Mouse (Mus musculus) limb, embryonic 10.5 days (tissue): ENCODE measurements around the gene Spag5. TPM values are rescaled to one million over a fixed set of nuclear protein-coding genes. Genes with fewer than 3 reads are reported as not detected.

ENCODE experiments used
- DNase-seq: peaks from one replicate; pipeline ENCODE4 v3.0.0-alpha.2; 2017; ENCODE audit warnings: low spot score
- H3K27ac ChIP-seq: fragments of 300-500 bp; sonication (generic); 2 replicates; pipeline ENCODE4 v1.5.1; 2016; ENCODE audit warnings: mild to moderate bottlenecking
- H3K27me3 ChIP-seq: fragments of 300-500 bp; sonication (generic); 2 replicates; pipeline ENCODE4 v1.6.1; 2016; ENCODE audit warnings: low read depth, mild to moderate bottlenecking; ENCODE audit not compliant: poor library complexity, severe bottlenecking
- H3K36me3 ChIP-seq: fragments of 300-500 bp; sonication (generic); 2 replicates; pipeline ENCODE4 v1.6.1; 2016; ENCODE audit warnings: mild to moderate bottlenecking, moderate library complexity
- H3K4me1 ChIP-seq: fragments of 300-500 bp; sonication (generic); 2 replicates; pipeline ENCODE4 v1.6.1; 2016
- H3K4me3 ChIP-seq: fragments of 300-500 bp; sonication (generic); 2 replicates; pipeline ENCODE4 v1.5.1; 2016; ENCODE audit warnings: mild to moderate bottlenecking, moderate library complexity
- H3K9me3 ChIP-seq: fragments of 300-500 bp; sonication (generic); replicated peaks from 2 replicates; pipeline ENCODE4 v1.6.1; 2016; ENCODE audit warnings: mild to moderate bottlenecking
- WGBS: fragments of 180-500 bp; shearing (Covaris S2); methylation state at CpG from one replicate; pipeline ENCODE4 v1.1.7; 2016; 5-methylcytosine and 5-hydroxymethylcytosine counted together
- polyA plus RNA-seq: library from polyadenylated mRNA; unstranded; fragments of >200 nt; fragmentation: Nextera tagmentation; extraction: Ambion mirVana; gene quantifications from 2 replicates; pipeline ENCODE4 v1.2.1, GENCODE M21; 2016

Spag5 gene
- polyA plus RNA-seq, 1 experiment from 2014 or later = 84.8 TPM

DNA sequence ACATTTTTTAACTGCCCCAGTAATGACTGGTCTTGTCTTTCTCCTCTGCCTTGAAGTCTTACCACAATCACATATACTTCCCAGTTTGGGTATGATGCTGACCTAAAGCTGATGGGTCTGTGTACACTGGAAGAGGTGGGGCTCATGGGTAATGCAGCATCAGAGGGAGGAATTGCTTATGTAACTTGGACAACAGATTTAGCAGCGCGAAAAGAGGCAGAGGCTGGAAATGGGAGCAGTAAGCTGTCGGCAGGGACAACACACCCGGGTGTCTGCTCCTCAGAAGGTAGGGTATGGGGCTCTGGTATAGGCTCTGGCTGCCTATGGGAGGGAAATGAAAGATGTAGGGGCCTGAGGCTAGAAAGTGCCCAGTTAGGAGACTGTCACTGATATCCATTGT is 10.7 kb upstream of the Spag5 start, which contains the start of gene BC030499:
BC030499 (plus strand) TSS at position 188 of the 400 bp plus-strand sequence.
- 94% methylated on average over 4 of the region's 4 CpGs for WGBS
- Histone ChIP-seq H3K27me3 (no peaks in the 10 kb centered on the region), H3K9me3 (no peaks in the 10 kb centered on the region), H3K27ac (no peak within 1 kb of the TSS), H3K4me1 (no peaks in the 10 kb centered on the region), H3K36me3 (peaks cover 89% of the 10 kb centered on the region), H3K4me3 (no peak within 1 kb of the TSS)
- DNase-seq = no peak

DNA sequence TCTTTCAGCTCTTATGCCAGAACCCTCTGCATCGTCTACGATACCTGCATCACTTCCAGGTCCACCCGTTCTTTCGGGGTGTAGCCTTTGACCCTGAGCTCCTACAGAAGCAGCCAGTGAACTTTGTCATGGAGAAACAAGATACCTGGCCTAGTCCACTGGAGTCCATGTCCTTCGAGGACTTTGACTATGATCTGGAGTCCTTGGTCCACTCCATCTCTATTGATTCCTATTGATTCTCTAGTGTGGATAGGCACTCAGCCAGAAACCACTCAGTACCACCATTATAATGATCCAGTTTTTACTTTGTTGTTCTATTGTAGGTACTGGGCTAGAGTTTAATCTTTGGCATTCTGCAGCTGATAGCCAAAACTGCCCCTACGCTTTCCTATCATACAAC is 6.7 kb upstream of the Spag5 start:
- Histone ChIP-seq H3K9me3 (no peaks in the 10 kb centered on the region), H3K27me3 (no peaks in the 10 kb centered on the region), H3K36me3 (peaks cover 53% of the 10 kb centered on the region), H3K27ac (no peak overlapping the region), H3K4me3 (no peak overlapping the region), H3K4me1 (no peaks in the 10 kb centered on the region)
- no peak for DNase-seq
- whole genome bisulfite sequencing = 94% methylated on average over 6 of the region's 6 CpGs

- no peaks in the 10 kb centered on the region for H3K9me3 ChIP-seq
- DNase-seq = no peak
- peaks cover 33% of the 10 kb centered on the region for H3K36me3 ChIP-seq
- H3K27ac ChIP-seq = peak overlapping the region; percentile 94
- peak overlapping the region; percentile 92 for H3K4me3 ChIP-seq
- 68% methylated on average over 7 of the region's 7 CpGs for WGBS
- no peaks in the 10 kb centered on the region for H3K27me3 ChIP-seq
- peaks cover 23% of the 10 kb centered on the region for H3K4me1 ChIP-seq
Measured at GRCm38 (mm10) chr11:78300917-78301316, 412 bp upstream of the Spag5 start.

DNA sequence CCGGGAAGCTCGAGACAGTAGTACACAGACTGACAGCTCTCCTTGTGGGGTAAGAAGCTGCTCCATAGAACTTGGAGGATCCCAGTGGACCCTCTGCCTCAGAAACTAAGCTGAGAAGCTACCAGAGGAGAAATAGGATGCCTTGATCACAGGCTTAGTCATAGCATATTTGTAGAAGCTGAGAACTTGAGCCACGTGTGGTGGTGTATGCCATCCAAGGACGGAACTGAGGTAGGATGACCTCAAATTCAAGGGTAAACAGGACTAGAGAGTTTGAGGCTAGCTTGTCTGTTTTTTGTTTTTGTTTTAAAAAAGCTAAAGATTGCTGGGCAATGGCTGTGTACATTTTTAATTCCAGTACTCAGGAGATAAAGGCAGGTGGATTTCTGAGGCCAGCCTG is 3.9 kb downstream of the Spag5 start:
- Histone ChIP-seq H3K36me3 (peaks cover 73% of the 10 kb centered on the region), H3K9me3 (no peaks in the 10 kb centered on the region), H3K27me3 (no peaks in the 10 kb centered on the region), H3K4me1 (peaks cover 27% of the 10 kb centered on the region), H3K27ac (no peak overlapping the region), H3K4me3 (no peak overlapping the region)
- WGBS = 89% methylated on average over 4 of the region's 4 CpGs
- DNase-seq = no peak

GRCm38 (mm10) chr11:78310861-78311511 is 9.7 kb downstream of the Spag5 start:
- Histone ChIP-seq H3K27me3 (no peaks in the 10 kb centered on the region), H3K36me3 (peaks cover 98% of the 10 kb centered on the region), H3K4me3 (no peak overlapping the region), H3K4me1 (0 out of 2 replicates have a peak, but pooled peaks cover 4% of the 10 kb centered on the region), H3K9me3 (no peaks in the 10 kb centered on the region), H3K27ac (no peak overlapping the region)
- WGBS = 93% methylated on average over 8 of the region's 8 CpGs
- no peak for DNase-seq

- Histone ChIP-seq H3K27ac (no peak overlapping the region), H3K9me3 (no peaks in the 10 kb centered on the region), H3K36me3 (peaks cover 98% of the 10 kb centered on the region), H3K4me3 (no peak overlapping the region), H3K27me3 (no peaks in the 10 kb centered on the region), H3K4me1 (no peaks in the 10 kb centered on the region)
- 98% methylated on average over 2 of the region's 2 CpGs for WGBS
- DNase-seq = no peak
Measured at GRCm38 (mm10) chr11:78313662-78314061, 12.3 kb downstream of the Spag5 start.

DNA sequence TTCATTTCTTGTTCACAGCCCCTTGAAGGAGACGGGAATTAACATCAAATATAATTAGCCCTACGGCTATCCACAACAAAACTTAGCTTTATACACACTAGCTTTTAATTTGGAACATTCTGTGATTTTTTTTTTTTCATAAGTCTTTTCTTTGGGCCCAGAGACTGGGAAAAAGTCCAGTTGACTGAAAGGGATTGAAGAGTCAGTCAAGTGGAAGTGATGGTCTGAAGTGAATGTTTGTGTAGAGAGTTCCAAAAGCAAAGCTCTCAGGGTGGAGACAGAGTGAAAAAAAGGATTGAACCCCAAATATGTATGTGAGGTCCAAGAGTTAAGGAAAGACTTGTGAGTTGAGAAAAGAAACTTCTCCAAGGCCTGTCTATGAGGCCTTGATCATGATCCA is 17.1 kb downstream of the Spag5 start:
- Histone ChIP-seq H3K4me3 (no peak overlapping the region), H3K27ac (no peak overlapping the region), H3K27me3 (no peaks in the 10 kb centered on the region), H3K36me3 (peaks cover 98% of the 10 kb centered on the region), H3K4me1 (peaks cover 14% of the 10 kb centered on the region), H3K9me3 (no peaks in the 10 kb centered on the region)
- DNase-seq = no peak
- 89% methylated on average over 2 of the region's 2 CpGs for WGBS

DNA sequence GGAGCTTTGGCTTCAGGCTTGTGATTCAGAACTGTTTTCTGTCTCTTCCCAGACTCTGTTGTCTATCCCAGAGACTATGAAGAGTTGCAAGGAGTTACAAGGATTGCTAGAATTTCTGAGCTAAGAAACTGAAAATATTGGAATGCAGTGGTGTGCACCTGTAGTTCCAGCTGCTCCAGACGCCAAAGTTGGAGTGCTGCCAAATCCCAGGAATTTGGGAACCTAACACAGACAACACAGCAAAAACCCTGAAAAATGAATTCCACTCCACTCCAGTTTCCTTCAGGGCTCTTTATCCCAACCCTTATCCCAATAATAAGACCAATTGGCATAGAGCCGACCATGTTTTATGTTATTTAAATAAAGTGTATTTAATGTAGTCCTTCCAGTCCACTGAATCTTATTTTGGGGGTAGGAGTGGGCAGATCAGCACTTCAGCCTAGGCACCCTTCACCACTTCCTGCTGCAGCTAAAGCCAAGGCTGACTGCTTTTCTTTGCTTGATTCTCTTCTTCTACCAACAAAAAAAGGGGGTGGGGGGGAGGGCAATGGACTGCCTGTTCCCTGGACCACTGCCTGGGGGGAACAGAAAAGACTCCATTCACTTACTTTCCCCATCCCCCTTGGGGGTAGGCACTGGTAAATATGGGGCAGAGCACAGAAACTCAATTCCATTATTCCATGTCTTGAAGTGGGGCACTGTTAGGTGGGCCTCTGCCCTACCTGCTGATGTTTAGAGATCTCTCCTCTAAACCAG is 20.9 kb downstream of the Spag5 start:
- no peak for DNase-seq
- Histone ChIP-seq H3K27me3 (no peaks in the 10 kb centered on the region), H3K36me3 (peaks cover 88% of the 10 kb centered on the region), H3K9me3 (no peaks in the 10 kb centered on the region), H3K4me3 (peak overlapping the region; percentile 19), H3K27ac (no peak overlapping the region; the same call in 1 of the 2 replicates), H3K4me1 (peaks cover 16% of the 10 kb centered on the region)
- 92% methylated on average over 2 of the region's 2 CpGs for WGBS

GRCm38 (mm10) chr11:78322860-78323259 is 21.5 kb downstream of the Spag5 start, which contains the start of gene Aldoc:
Gene Aldoc, plus strand, starts transcription at chr11:78322968.
- no peaks in the 10 kb centered on the region for H3K9me3 ChIP-seq
- peaks cover 82% of the 10 kb centered on the region for H3K36me3 ChIP-seq
- peak; percentile 71 for DNase-seq
- peaks cover 16% of the 10 kb centered on the region for H3K4me1 ChIP-seq
- peak within 1 kb of the TSS; percentile 19 for H3K4me3 ChIP-seq
- 2% methylated on average over 15 of the region's 15 CpGs for WGBS
- no peaks in the 10 kb centered on the region for H3K27me3 ChIP-seq
- peak within 1 kb of the TSS; percentile 28; the same call in 1 of the 2 replicates for H3K27ac ChIP-seq

- 81% methylated on average over 15 of the region's 15 CpGs for WGBS
- Histone ChIP-seq H3K4me3 (no peak overlapping the region), H3K9me3 (no peaks in the 10 kb centered on the region), H3K27ac (no peak overlapping the region), H3K4me1 (peaks cover 24% of the 10 kb centered on the region), H3K27me3 (no peaks in the 10 kb centered on the region), H3K36me3 (peaks cover 68% of the 10 kb centered on the region)
- no peak for DNase-seq
Measured at GRCm38 (mm10) chr11:78324000-78324785, 22.9 kb downstream of the Spag5 start.

GRCm38 (mm10) chr11:78324965-78325364 is 23.6 kb downstream of the Spag5 start:
- Histone ChIP-seq H3K27me3 (no peaks in the 10 kb centered on the region), H3K27ac (no peak overlapping the region), H3K4me1 (peaks cover 28% of the 10 kb centered on the region), H3K9me3 (no peaks in the 10 kb centered on the region), H3K36me3 (peaks cover 61% of the 10 kb centered on the region), H3K4me3 (no peak overlapping the region)
- WGBS = 95% methylated on average over 12 of the region's 12 CpGs
- no peak for DNase-seq

DNA sequence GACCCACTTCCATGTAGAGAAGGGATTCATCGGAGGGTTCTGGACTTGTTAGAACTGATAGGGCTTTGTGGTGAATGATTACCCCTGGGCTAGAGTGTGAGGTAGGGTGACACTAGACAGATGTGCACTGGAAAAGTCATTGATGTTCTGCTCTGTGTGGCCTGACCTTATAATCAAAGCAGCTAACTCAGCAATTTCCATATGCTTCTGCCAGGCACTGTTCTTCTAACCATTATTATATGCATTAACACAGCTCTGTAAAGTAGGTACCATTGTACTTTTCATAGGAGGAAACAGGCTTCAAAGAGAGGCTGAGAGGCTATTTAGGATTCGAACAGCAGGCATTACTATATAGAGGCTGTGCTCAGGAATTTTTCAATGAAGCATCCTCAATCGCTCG is 25.9 kb downstream of the Spag5 start:
- peaks cover 25% of the 10 kb centered on the region for H3K4me1 ChIP-seq
- no peaks in the 10 kb centered on the region for H3K9me3 ChIP-seq

More for the DNA sequence above, 25.9 kb downstream of the Spag5 start:
- no peak overlapping the region for H3K27ac ChIP-seq
- DNase-seq = no peak
- no peaks in the 10 kb centered on the region for H3K27me3 ChIP-seq
- peaks cover 47% of the 10 kb centered on the region for H3K36me3 ChIP-seq
- H3K4me3 ChIP-seq = no peak overlapping the region
- whole genome bisulfite sequencing = 96% methylated on average over 4 of the region's 4 CpGs
